Mouse (Mus musculus): Measurements from ENCODE around the gene Prok2.

The Prok2 gene

GRCm38 (mm10) chr6:99725971-99726561 is at the start of gene Prok2:
Gene Prok2, minus strand, starts transcription at chr6:99726392.
- no peak for DNase-seq (ENCODE audit: low spot score in 2 of 2)

- DNase-seq (ENCODE audit: low spot score in 2 of 2): no peak
Measured at GRCm38 (mm10) chr6:99774680-99775079, 48.5 kb upstream of the Prok2 start.

- no peak for DNase-seq (ENCODE audit: low spot score in 2 of 2)
Measured at GRCm38 (mm10) chr6:99768495-99768894, 42.3 kb upstream of the Prok2 start.

- no peak for DNase-seq (ENCODE audit: low spot score in 2 of 2)
Measured at GRCm38 (mm10) chr6:99764916-99765315, 38.7 kb upstream of the Prok2 start.

GRCm38 (mm10) chr6:99762069-99762985 is 36.1 kb upstream of the Prok2 start:
- no peak for DNase-seq (ENCODE audit: low spot score in 2 of 2)

GRCm38 (mm10) chr6:99756105-99756504 is 29.9 kb upstream of the Prok2 start:
- DNase-seq (ENCODE audit: low spot score in 2 of 2): no peak

- DNase-seq (ENCODE audit: low spot score in 2 of 2): no peak
Measured at GRCm38 (mm10) chr6:99751308-99751707, 25.1 kb upstream of the Prok2 start.

- no peak for DNase-seq (ENCODE audit: low spot score in 2 of 2)
Measured at GRCm38 (mm10) chr6:99746275-99746674, 20.1 kb upstream of the Prok2 start.

- no peak for DNase-seq (ENCODE audit: low spot score in 2 of 2)
Measured at GRCm38 (mm10) chr6:99742866-99743265, 16.7 kb upstream of the Prok2 start.

GRCm38 (mm10) chr6:99734666-99735065 is 8.5 kb upstream of the Prok2 start:
- DNase-seq (ENCODE audit: low spot score in 2 of 2): no peak

- DNase-seq (ENCODE audit: low spot score in 2 of 2): no peak
Measured at GRCm38 (mm10) chr6:99732673-99733072, 6.5 kb upstream of the Prok2 start.

- DNase-seq (ENCODE audit: low spot score in 2 of 2): no peak
Measured at GRCm38 (mm10) chr6:99731926-99732325, 5.7 kb upstream of the Prok2 start.

GRCm38 (mm10) chr6:99729853-99730252 is 3.7 kb upstream of the Prok2 start:
- no peak for DNase-seq (ENCODE audit: low spot score in 2 of 2)

GRCm38 (mm10) chr6:99726576-99727303 is 548 bp upstream of the Prok2 start:
- no peak for DNase-seq (ENCODE audit: low spot score in 2 of 2)

GRCm38 (mm10) chr6:99722390-99722789 is 3.8 kb downstream of the Prok2 start:
- no peak for DNase-seq (ENCODE audit: low spot score in 2 of 2)

GRCm38 (mm10) chr6:99721032-99721431 is 5.2 kb downstream of the Prok2 start:
- DNase-seq (ENCODE audit: low spot score in 2 of 2): no peak

GRCm38 (mm10) chr6:99715913-99716312 is 10.3 kb downstream of the Prok2 start:
- DNase-seq (ENCODE audit: low spot score in 2 of 2): peak in 1 of 2 experiments; percentile 45

- peak in 1 of 2 experiments; percentile 32 for DNase-seq (ENCODE audit: low spot score in 2 of 2)
Measured at GRCm38 (mm10) chr6:99715191-99715590, 11.0 kb downstream of the Prok2 start.

- peak in 1 of 2 experiments; percentile 53 for DNase-seq (ENCODE audit: low spot score in 2 of 2)
Measured at GRCm38 (mm10) chr6:99713256-99713655, 12.9 kb downstream of the Prok2 start.

- peak in 1 of 2 experiments; percentile 45 for DNase-seq (ENCODE audit: low spot score in 2 of 2)
Measured at GRCm38 (mm10) chr6:99711576-99712101, 14.6 kb downstream of the Prok2 start.

- no peak for DNase-seq (ENCODE audit: low spot score in 2 of 2)
Measured at GRCm38 (mm10) chr6:99700484-99700883, 25.7 kb downstream of the Prok2 start.
